Mouse (Mus musculus) kidney, adult 9 months (tissue): ENCODE results near the gene Alkbh5.
"Not testable (repeated sequence)": the region's sequence is repeated elsewhere in the genome, so short reads cannot be mapped to it uniquely, and the experiment has no call there.

Source experiments
- DNase-seq: peaks from one replicate; pipeline ENCODE4 v3.0.0; 2022

Alkbh5 gene

GRCm38 (mm10) chr11:60545433-60545832, 9.3 kb downstream of the Alkbh5 start:
- DNase-seq, result peak; percentile 34

DNA sequence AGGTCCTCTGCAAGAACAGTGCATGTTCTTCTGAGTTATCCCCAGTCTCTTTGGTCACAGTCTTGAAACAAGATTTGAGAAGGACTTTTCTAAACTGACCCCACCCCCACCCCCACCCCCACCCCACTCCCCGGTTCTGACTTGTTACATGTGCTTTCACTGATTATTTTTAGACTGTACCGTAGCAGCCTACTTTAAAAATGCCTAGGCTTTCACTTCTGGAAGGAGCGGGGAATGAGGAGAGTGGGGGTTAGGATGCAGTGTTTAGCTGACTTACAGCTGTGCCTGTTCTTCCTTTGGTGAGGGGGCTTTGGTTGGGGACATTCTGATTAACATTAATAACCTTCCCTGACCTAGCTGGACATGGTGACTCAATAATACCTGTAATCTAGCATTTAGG, 11.9 kb downstream of the Alkbh5 start:
- no peak for DNase-seq

DNA sequence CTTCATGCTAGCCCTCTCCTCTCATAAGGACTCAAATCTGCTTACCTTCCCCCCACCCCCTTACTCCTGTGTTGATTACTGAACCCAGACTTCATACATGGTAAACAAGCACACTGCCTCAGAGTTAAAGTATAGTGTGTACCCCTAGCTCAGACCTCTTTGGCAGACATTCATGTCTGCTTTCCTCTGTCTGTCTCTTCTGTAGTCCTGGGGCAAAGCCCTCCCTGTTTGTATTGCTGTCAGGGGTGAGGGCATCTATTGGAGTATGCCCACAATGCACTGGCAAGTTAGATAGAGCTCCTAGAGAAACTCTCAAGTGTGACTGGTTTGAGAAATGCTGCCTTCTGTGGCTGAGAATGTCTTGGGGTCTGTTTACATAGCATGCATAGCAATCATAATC, 16.9 kb downstream of the Alkbh5 start:
- no peak for DNase-seq

GRCm38 (mm10) chr11:60557675-60558074, 21.5 kb downstream of the Alkbh5 start:
- no peak for DNase-seq

- peak; percentile 70 for DNase-seq
Observed at GRCm38 (mm10) chr11:60559342-60559741, 23.2 kb downstream of the Alkbh5 start.

DNA sequence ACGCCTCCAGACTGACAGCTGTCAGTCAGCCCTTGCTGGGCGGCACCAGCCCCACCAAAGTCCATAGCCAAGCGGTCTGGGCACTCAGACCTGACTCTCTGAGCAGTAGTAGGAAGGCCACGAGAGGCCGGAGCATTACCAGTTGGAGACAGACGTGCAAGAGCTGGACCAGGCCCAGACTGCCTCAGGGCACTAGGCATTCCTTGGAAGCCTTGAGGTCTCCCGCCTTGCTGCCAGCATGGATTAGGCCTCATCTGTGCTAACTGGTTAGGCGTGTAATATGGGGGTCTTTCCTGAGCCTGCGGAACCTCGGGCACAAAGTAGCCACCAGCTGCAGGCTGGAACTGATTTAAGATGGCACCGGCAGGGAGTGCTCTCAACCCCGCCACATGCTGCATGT, 37.8 kb downstream of the Alkbh5 start:
- not testable (repeated sequence) for DNase-seq
